Mouse (Mus musculus) embryonic fibroblast, embryonic 13.5 days (primary cell): ENCODE results near the gene Rap1b.

Experiments
- CTCF ChIP-seq: IDR thresholded peaks from 2 replicates; pipeline ENCODE4 v1.5.1; 2011; ENCODE audit warnings: mild to moderate bottlenecking, control low read depth, low read length, moderate library complexity, borderline replicate concordance; ENCODE audit not compliant: insufficient read depth
- POLR2A ChIP-seq: IDR thresholded peaks from 2 replicates; pipeline ENCODE4 v1.6.1; 2011; ENCODE audit warnings: low read depth, mild to moderate bottlenecking, control low read depth, low read length, moderate library complexity

GRCm38 (mm10) chr10:117874936-117875335 is 29.1 kb upstream of the Rap1b start:
- TF ChIP-seq CTCF (no peak), POLR2A (no peak)
